Mouse (Mus musculus) CH12.LX (cell line): Measurements from ENCODE around the gene Rpl23. TPM values are rescaled to one million over a fixed set of nuclear protein-coding genes. Genes with fewer than 3 reads are reported as not detected.

ENCODE experiments used
- DNase-seq: peaks from one replicate; pipeline ENCODE4 v3.0.0-alpha.2; 2013; ENCODE audit errors: extremely low read depth
- H3K27ac ChIP-seq: 2 replicates; pipeline ENCODE4 v1.5.1; 2012; ENCODE audit warnings: low read depth, mild to moderate bottlenecking, control low read depth, moderate library complexity; ENCODE audit not compliant: insufficient read depth
- H3K27me3 ChIP-seq: replicated peaks from 2 replicates; pipeline ENCODE3; 2012; ENCODE audit warnings: inconsistent platforms
- H3K36me3 ChIP-seq, 2 experiments: replicated peaks in 1 of 2; 2 replicates each; pipeline versions ENCODE3 to v1.6.1; 2012; ENCODE audit warnings: inconsistent platforms in 1 of 2, low read length in 1 of 2, mild to moderate bottlenecking in 1 of 2, mixed read lengths in 1 of 2, moderate library complexity in 1 of 2; ENCODE audit not compliant: control insufficient read depth in 1 of 2, insufficient read depth in 1 of 2
- H3K4me1 ChIP-seq, 2 experiments: 2 replicates each; pipeline ENCODE4 v1.6.1; 2012; ENCODE audit warnings: inconsistent platforms in 1 of 2, moderate library complexity in 1 of 2; ENCODE audit not compliant: insufficient read depth in 2 of 2, control insufficient read depth in 1 of 2
- H3K4me2 ChIP-seq: 2 replicates; pipeline ENCODE4 v1.6.1; 2012; ENCODE audit warnings: low read depth, mild to moderate bottlenecking, control low read depth; ENCODE audit not compliant: poor library complexity, insufficient read depth, severe bottlenecking
- H3K4me3 ChIP-seq, 3 experiments: fragments of 150-350 bp in 1 of 3; sonication (generic) in 1 of 3; replicated peaks in 1 of 3; 2 replicates each; pipeline versions ENCODE3 to v1.5.1; 2011 to 2012; ENCODE audit warnings: low read depth in 2 of 3, low read length in 2 of 3, mild to moderate bottlenecking in 2 of 3, moderate library complexity in 2 of 3, control low read depth in 1 of 3, improper control_type of control experiment in 1 of 3, inconsistent platforms in 1 of 3, mixed read lengths in 1 of 3; ENCODE audit not compliant: poor library complexity in 1 of 3
- H3K79me2 ChIP-seq: replicated peaks from 2 replicates; pipeline ENCODE4 v1.6.1; 2012; ENCODE audit warnings: mild to moderate bottlenecking, moderate library complexity; ENCODE audit not compliant: control insufficient read depth, poor library complexity, insufficient read depth, severe bottlenecking; ENCODE audit errors: extremely low read depth
- H3K9ac ChIP-seq: 2 replicates; pipeline ENCODE4 v1.6.1; 2012; ENCODE audit warnings: low read depth, mild to moderate bottlenecking, control low read depth, moderate library complexity; ENCODE audit not compliant: insufficient read depth
- H3K9me3 ChIP-seq: replicated peaks from 2 replicates; pipeline ENCODE3; 2012; ENCODE audit warnings: low read length, inconsistent platforms, mixed read lengths
- BHLHE40 ChIP-seq: IDR thresholded peaks from 2 replicates; pipeline ENCODE4 v1.6.1; 2011; ENCODE audit warnings: mild to moderate bottlenecking, low read depth, low read length, improper control_type of control experiment
- E2F4 ChIP-seq: IDR thresholded peaks from 2 replicates; pipeline ENCODE4 v1.6.1; 2011; ENCODE audit warnings: low read depth, low read length, improper control_type of control experiment; ENCODE audit not compliant: insufficient replicate concordance
- ELF1 ChIP-seq: IDR thresholded peaks from 2 replicates; pipeline ENCODE4 v1.6.1; 2014; ENCODE audit warnings: low read depth, mild to moderate bottlenecking, inconsistent platforms, low read length, improper control_type of control experiment
- HCFC1 ChIP-seq: IDR thresholded peaks from 2 replicates; pipeline ENCODE4 v1.6.1; 2012; ENCODE audit warnings: low read depth, mild to moderate bottlenecking, inconsistent platforms, low read length, improper control_type of control experiment
- IRF4 ChIP-seq: IDR thresholded peaks from 2 replicates; pipeline ENCODE4 v1.6.1; 2014; ENCODE audit warnings: low read depth, mild to moderate bottlenecking, inconsistent platforms, low read length, improper control_type of control experiment
- JUND ChIP-seq: conservative IDR thresholded peaks from 2 replicates; pipeline ENCODE4 v1.6.1; 2011; ENCODE audit warnings: low read depth, low read length, improper control_type of control experiment
- KAT2A ChIP-seq: IDR thresholded peaks from 2 replicates; pipeline ENCODE4 v1.6.1; 2012; ENCODE audit warnings: low read length, improper control_type of control experiment, inconsistent platforms; ENCODE audit not compliant: insufficient replicate concordance
- MAFK ChIP-seq: IDR thresholded peaks from 2 replicates; pipeline ENCODE4 v1.6.1; 2011; ENCODE audit warnings: low read length, improper control_type of control experiment; ENCODE audit not compliant: insufficient replicate concordance
- MYC ChIP-seq: IDR thresholded peaks from 2 replicates; pipeline ENCODE4 v1.6.1; 2011; ENCODE audit warnings: low read depth, mild to moderate bottlenecking, improper control_type of control experiment, low read length
- NELFE ChIP-seq: IDR thresholded peaks from 2 replicates; pipeline ENCODE4 v1.6.1; 2011; ENCODE audit warnings: low read depth, low read length, improper control_type of control experiment
- POLR2AphosphoS2 ChIP-seq: IDR thresholded peaks from 2 replicates; pipeline ENCODE4 v1.6.1; 2011; ENCODE audit warnings: low read depth, low read length, improper control_type of control experiment
- SMC3 ChIP-seq: IDR thresholded peaks from 2 replicates; pipeline ENCODE4 v1.6.1; 2011; ENCODE audit warnings: low read depth, low read length, improper control_type of control experiment
- TBP ChIP-seq: conservative IDR thresholded peaks from 2 replicates; pipeline ENCODE4 v1.6.1; 2011; ENCODE audit warnings: low read depth, low read length, improper control_type of control experiment
- UBTF ChIP-seq: IDR thresholded peaks from 2 replicates; pipeline ENCODE4 v1.6.1; 2012; ENCODE audit warnings: low read depth, mild to moderate bottlenecking, inconsistent platforms, low read length, improper control_type of control experiment, moderate library complexity
- USF1 ChIP-seq: IDR thresholded peaks from 2 replicates; pipeline ENCODE4 v1.6.1; 2014; ENCODE audit warnings: low read depth, mild to moderate bottlenecking, inconsistent platforms, low read length, improper control_type of control experiment
- ZC3H11A ChIP-seq: IDR thresholded peaks from 2 replicates; pipeline ENCODE4 v1.6.1; 2012; ENCODE audit warnings: low read depth, mild to moderate bottlenecking, inconsistent platforms, low read length, improper control_type of control experiment
- ZKSCAN1 ChIP-seq: IDR thresholded peaks from 2 replicates; pipeline ENCODE4 v1.6.1; 2012; ENCODE audit warnings: low read depth, inconsistent platforms, low read length, improper control_type of control experiment, borderline replicate concordance
- dilution Hi-C: fragments of 300-500 bp; cut with MboI; formaldehyde crosslinking; loops from 2 replicates; pipeline ENCODE4 v1.14.3; 2020; ENCODE audit warnings: low sequenced_read_pairs; ENCODE audit not compliant: extremely low pct_unique_long_range_greater_than_20kb, extremely low pct_ligation_motif_present
- in situ Hi-C: fragments of 300-500 bp; cut with MboI; formaldehyde crosslinking; loops from 3 replicates; pipeline ENCODE4 v1.14.3; 2019; ENCODE audit warnings: low sequenced_read_pairs, low pct_ligation_motif_present, low pct_unique_long_range_greater_than_20kb, mixed read lengths
- polyA plus RNA-seq: library from polyadenylated mRNA; unstranded; fragments of >175 nt; gene quantifications from 2 replicates; pipeline ENCODE4 v1.2.1, GENCODE M21; 2012; ENCODE audit warnings: low read depth; ENCODE audit not compliant: insufficient read length
- total RNA-seq, 2 experiments: library from RNA; depleted of rRNA; stranded (reverse); fragments of 300-350 nt in 1 of 2; fragments of >200 nt in 1 of 2; gene quantifications; 2 replicates each; pipeline ENCODE4 v1.2.3; 2012 to 2014

Gene Rpl23
- total and polyA plus RNA-seq, 3 experiments: 1,387 to 2,073 (median 1,878) TPM

- H3K27ac ChIP-seq: no peak overlapping the region
- H3K27me3 ChIP-seq: no peaks in the 10 kb centered on the region
- H3K9ac ChIP-seq: no peak overlapping the region
- TF ChIP-seq POLR2AphosphoS2: no peak
- TF ChIP-seq ELF1: no peak
- no peak for TF ChIP-seq TBP
- TF ChIP-seq MYC: no peak
- H3K9me3 ChIP-seq: no peaks in the 10 kb centered on the region
- H3K4me2 ChIP-seq: no peak overlapping the region
- in situ Hi-C loops: no loop called here
- H3K4me3 ChIP-seq: no peak overlapping the region
- dilution Hi-C loops: no loop called here
- H3K79me2 ChIP-seq: no peaks in the 10 kb centered on the region
- H3K36me3 ChIP-seq: peaks cover 12 to 63% of the 10 kb centered on the region in 2 experiments
- DNase-seq: no peak
- H3K4me1 ChIP-seq: peaks cover 17 to 35% of the 10 kb centered on the region in 2 experiments
Observed at GRCm38 (mm10) chr11:97826414-97826813, 44.2 kb upstream of the Rpl23 start.

- peaks cover 20 to 37% of the 10 kb centered on the region in 2 experiments for H3K4me1 ChIP-seq
- H3K9ac ChIP-seq: no peak overlapping the region
- peaks cover 12 to 65% of the 10 kb centered on the region in 2 experiments for H3K36me3 ChIP-seq
Observed at GRCm38 (mm10) chr11:97825971-97826370, 43.7 kb upstream of the Rpl23 start.

GRCm38 (mm10) chr11:97825295-97825694, 43.1 kb upstream of the Rpl23 start:
- peaks cover 20 to 37% of the 10 kb centered on the region in 2 experiments for H3K4me1 ChIP-seq
- H3K79me2 ChIP-seq: no peaks in the 10 kb centered on the region
- H3K27ac ChIP-seq: no peak overlapping the region
- in situ Hi-C loops (no loop called here), dilution Hi-C loops (no loop called here)
- no peak overlapping the region for H3K4me3 ChIP-seq
- H3K9ac ChIP-seq: no peak overlapping the region
- no peaks in the 10 kb centered on the region for H3K27me3 ChIP-seq
- no peak overlapping the region for H3K4me2 ChIP-seq
- no peak for DNase-seq
- no peaks in the 10 kb centered on the region for H3K9me3 ChIP-seq
- H3K36me3 ChIP-seq: peaks cover 12 to 68% of the 10 kb centered on the region in 2 experiments
- no peak for TF ChIP-seq BHLHE40
- no peak for TF ChIP-seq POLR2AphosphoS2
- no peak for TF ChIP-seq ZC3H11A
- no peak for TF ChIP-seq USF1
- TF ChIP-seq IRF4: no peak
- TF ChIP-seq HCFC1: no peak
- no peak for TF ChIP-seq UBTF
- TF ChIP-seq NELFE: no peak
- TF ChIP-seq ZKSCAN1: no peak
- no peak for TF ChIP-seq TBP
- TF ChIP-seq E2F4: no peak
- no peak for TF ChIP-seq SMC3

More at GRCm38 (mm10) chr11:97825971-97826370, 43.7 kb upstream of the Rpl23 start:
- H3K4me3 ChIP-seq: no peak overlapping the region
- no peak for DNase-seq
- H3K27me3 ChIP-seq: no peaks in the 10 kb centered on the region
- H3K27ac ChIP-seq: no peak overlapping the region
- TF ChIP-seq JUND: no peak
- TF ChIP-seq ELF1: no peak
- no peak for TF ChIP-seq TBP
- TF ChIP-seq MAFK: no peak
- no peak for TF ChIP-seq KAT2A
- TF ChIP-seq, all 38 proteins: peak for 0
- dilution Hi-C loops: no loop called here
- H3K79me2 ChIP-seq: no peaks in the 10 kb centered on the region
- no peak overlapping the region for H3K4me2 ChIP-seq
- no peaks in the 10 kb centered on the region for H3K9me3 ChIP-seq
- in situ Hi-C loops: no loop called here
